Mouse (Mus musculus): ENCODE data around the gene Sfxn3.

GRCm38 (mm10) chr19:45063565-45064292 lies 16.4 kb downstream of the Sfxn3 start:
- no peak for TF ChIP-seq POLR2A (IDR thresholded peaks at IDR 0.05; ENCODE audit: insufficient read length, low read depth)
- TF ChIP-seq TCF3 (IDR thresholded peaks at IDR 0.05; ENCODE audit: insufficient read length, low read depth): no peak
- TF ChIP-seq MYOD1 (IDR thresholded peaks at IDR 0.05; ENCODE audit: control insufficient read depth in 1 of 3, insufficient read length in 2 of 3, low read depth in 2 of 3): no peak
